Mouse (Mus musculus) Patski (cell line): ENCODE measurements around the gene Mecom. TPM values are rescaled to one million over a fixed set of nuclear protein-coding genes. Genes with fewer than 3 reads are reported as not detected.

Source experiments
- ATAC-seq: fragments of 100-300 bp; one replicate; pipeline ENCODE4 v1.8.0; 2021
- CTCF ChIA-PET: fragments of 350-600 bp; sonication (Branson Sonifier 250); formaldehyde crosslinking; loops from one replicate; lab custom pipeline; 2022; ENCODE audit warnings: inconsistent platforms; lab: Charles Lee
- POLR2A ChIA-PET: fragments of 350-600 bp; sonication (Branson Sonifier 250); formaldehyde crosslinking; loops from one replicate; lab custom pipeline; 2022; ENCODE audit warnings: antibody characterized with exemption, inconsistent platforms; lab: Charles Lee
- DNase-seq: peaks from one replicate; pipeline ENCODE4 v3.0.0-alpha.2; 2011; ENCODE audit warnings: low read depth, low spot score
- H3K27me3 ChIP-seq: fragments of 371-371 bp; one replicate; pipeline ENCODE4 v1.5.1; 2021
- CTCF ChIP-seq: fragments of 100-300 bp; IDR thresholded peaks from one replicate; pipeline ENCODE4 v1.5.1; 2021
- in situ Hi-C: fragments of 300-500 bp; cut with MboI; formaldehyde crosslinking; loops from 3 replicates; pipeline ENCODE4 v1.11.1; 2018; ENCODE audit warnings: low pct_unique_long_range_greater_than_20kb, mixed read lengths
- polyA plus RNA-seq: library from polyadenylated mRNA; unstranded; gene quantifications from one replicate; pipeline ENCODE4 v1.2.3, GENCODE M21; 2021

The Mecom gene
- polyA plus RNA-seq, 1 experiment from 2014 or later: 18.4 TPM

DNA sequence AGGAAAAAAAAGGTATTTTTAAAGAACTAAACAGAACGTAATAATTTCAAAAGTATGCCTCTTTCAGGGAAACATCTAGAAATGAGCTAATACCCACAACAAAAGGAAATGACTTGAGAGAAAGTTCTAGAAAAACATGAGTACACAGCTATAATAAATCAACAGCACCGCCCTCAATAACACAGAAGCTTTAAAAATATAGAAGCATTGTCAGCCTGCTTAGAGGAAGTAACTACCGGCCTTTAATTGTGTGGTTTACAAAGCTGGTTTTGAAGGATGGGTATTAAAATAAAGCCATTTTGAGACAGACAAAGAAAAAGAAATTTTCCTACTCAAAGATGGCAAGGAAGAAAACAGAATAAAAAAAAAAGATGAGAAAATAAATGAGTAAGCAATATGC, 217.3 kb downstream of the Mecom start:
- no peak for TF ChIP-seq CTCF
- ChIA-PET CTCF (interaction anchor here (1.1 kb wide), 1 partner anchor 15 kb away, joined by 3 read pairs; no protein-coding TSS in a partner anchor), POLR2A (no interaction called here)
- no peak for ATAC-seq
- in situ Hi-C loops: no loop called here
- H3K27me3 ChIP-seq: peaks cover 31% of the 10 kb centered on the region
- DNase-seq: no peak

DNA sequence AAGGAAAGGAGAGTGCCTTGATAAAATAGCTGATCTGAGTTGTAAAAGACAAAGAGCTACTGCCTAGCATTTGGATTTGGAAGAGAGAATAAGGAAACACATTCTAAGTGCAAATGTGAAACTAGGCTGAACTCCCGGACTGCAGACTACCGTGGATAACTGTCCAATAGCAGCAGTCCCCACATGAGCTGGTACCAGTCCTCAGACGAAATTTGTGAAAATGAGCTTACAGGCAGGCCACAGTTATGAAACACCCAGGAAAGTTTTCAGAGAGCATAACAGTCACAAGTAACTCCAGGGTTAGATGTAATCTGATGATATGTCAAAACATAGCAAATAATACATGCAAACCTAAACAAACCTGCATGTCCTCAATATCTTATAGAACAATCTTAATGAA, 217.8 kb downstream of the Mecom start:
- H3K27me3 ChIP-seq: peaks cover 31% of the 10 kb centered on the region
- ATAC-seq (no peak), DNase-seq (no peak)
- TF ChIP-seq CTCF: no peak
- in situ Hi-C loops: no loop called here
- ChIA-PET CTCF (interaction anchor here (1.1 kb wide), 1 partner anchor 15 kb away, joined by 3 read pairs; no protein-coding TSS in a partner anchor), POLR2A (no interaction called here)

DNA sequence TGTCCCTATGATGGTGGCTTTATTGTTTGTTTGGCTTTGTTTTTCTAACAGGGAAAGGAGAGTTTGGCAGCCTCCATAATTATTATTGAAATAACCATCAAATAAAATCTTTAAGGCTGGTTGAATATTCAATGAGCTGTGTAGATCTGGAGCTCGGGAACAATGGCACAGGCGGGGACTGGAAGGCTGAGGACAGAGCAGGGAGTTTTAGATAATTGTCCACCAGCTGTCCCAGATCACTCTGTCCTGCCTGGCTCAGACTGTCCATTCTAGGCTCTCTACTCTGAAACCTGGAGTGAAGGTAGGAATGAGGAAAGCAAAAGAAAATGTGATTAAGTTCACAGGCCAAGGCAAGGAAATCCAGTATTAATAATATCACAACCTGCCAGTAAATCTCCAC, 232.9 kb downstream of the Mecom start:
- ATAC-seq (no peak), DNase-seq (no peak)
- CTCF ChIA-PET: interaction anchor here (0.9 to 1.2 kb wide), 4 partner anchors 8 to 35 kb away, joined by 3 read pairs; no protein-coding TSS in a partner anchor
- no peak for TF ChIP-seq CTCF
- peaks cover 19% of the 10 kb centered on the region for H3K27me3 ChIP-seq
- in situ Hi-C loops: no loop called here
- POLR2A ChIA-PET: no interaction called here

DNA sequence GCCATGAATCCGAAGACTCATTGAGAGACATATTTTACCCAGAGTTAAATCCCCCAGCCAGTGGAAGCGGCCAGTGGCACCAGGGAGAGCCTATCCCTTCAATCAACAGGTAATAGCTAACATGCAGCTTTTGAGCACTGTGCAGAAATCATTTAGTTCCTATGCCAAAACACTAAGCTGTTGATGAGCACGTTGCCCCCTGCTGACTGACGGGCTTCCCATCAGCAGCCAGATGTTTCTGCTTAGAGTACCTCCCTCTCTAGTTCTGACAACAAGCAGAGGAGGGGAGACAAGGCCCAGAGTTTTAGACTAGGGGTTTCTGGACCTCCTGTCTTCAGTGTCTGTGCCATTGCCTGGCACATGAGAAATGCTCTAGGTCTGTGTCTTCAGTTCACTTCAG, 239.7 kb downstream of the Mecom start:
- TF ChIP-seq CTCF: no peak
- ChIA-PET POLR2A (interaction anchor here (1.7 kb wide), 1 partner anchor 11 kb away, joined by 9 read pairs; no protein-coding TSS in a partner anchor), CTCF (no interaction called here)
- in situ Hi-C loops: no loop called here
- ATAC-seq (no peak), DNase-seq (no peak)
- H3K27me3 ChIP-seq: peaks cover 20% of the 10 kb centered on the region

DNA sequence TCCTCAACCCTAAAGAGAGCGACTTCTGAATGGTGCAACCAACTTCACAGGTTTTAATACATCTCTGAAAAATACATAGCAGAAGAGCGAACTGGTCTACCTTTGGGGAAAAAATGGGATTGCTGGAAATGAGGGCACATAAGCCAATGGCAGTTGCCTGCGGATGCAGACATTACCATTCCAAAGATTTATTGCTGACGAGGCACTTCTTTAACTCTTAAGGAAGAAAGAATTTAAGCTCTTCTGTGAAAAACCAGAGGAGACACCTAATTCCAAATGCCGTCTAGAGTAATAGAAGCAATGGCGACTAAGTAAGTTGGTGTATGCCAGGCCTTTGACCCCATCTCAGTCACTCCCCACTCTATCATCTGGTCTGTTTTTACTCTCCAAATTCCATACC, 240.2 kb downstream of the Mecom start:
- in situ Hi-C loops: no loop called here
- DNase-seq: no peak
- ATAC-seq: no peak

DNA sequence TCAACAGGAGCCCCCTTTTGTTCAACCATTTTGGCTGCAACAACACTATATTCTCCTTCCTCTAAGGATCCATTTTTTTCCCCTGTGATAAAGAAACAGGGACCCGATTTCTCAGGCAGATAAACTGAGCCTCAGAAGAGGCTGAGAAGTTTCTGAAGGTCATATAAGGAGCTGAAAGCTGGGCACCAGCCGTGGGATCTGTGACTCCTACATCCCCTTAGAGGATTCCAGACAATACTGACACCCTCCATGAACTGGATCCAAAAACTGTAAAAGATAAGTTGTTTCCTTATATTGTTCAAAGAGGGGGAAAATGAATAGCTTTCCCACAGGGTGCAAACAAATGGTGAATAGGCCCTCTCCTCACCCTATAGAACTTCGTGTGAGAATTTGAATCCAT, 241.7 kb downstream of the Mecom start:
- ChIA-PET POLR2A (no interaction called here), CTCF (interaction anchor here (1.1 kb wide), 2 partner anchors 9 to 33 kb away, joined by 3 read pairs; no protein-coding TSS in a partner anchor)
- no peak for ATAC-seq
- in situ Hi-C loops: no loop called here
- DNase-seq: no peak
- TF ChIP-seq CTCF: no peak
- peaks cover 18% of the 10 kb centered on the region for H3K27me3 ChIP-seq

More for the DNA sequence above, 240.2 kb downstream of the Mecom start:
- peaks cover 18% of the 10 kb centered on the region for H3K27me3 ChIP-seq
- POLR2A ChIA-PET: interaction anchor here (1.7 kb wide), 1 partner anchor 11 kb away, joined by 9 read pairs; no protein-coding TSS in a partner anchor
- TF ChIP-seq CTCF: no peak
- CTCF ChIA-PET: no interaction called here

DNA sequence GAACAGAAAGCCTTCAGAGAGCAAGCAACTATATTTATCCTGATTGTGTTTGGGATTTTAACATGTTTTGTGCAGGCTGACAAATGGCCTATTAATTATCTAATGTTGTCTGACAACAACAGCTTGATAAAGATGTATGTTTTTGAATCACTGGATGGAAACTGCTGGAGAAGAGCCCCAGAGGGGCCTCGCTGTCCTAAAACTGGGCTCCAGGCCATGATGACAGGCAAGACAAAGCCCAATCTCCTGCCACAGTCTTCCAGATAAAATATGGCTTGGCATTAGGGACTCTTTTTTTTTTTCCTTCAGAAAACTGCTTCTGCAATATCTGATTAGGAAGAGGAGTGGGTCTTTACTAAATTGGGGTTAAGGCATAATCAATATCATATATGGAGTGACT, 248.3 kb downstream of the Mecom start:
- ChIA-PET POLR2A (no interaction called here), CTCF (no interaction called here)
- DNase-seq: no peak
- no peak for ATAC-seq
- H3K27me3 ChIP-seq: peaks cover 36% of the 10 kb centered on the region
- no peak for TF ChIP-seq CTCF
- in situ Hi-C loops: no loop called here

DNA sequence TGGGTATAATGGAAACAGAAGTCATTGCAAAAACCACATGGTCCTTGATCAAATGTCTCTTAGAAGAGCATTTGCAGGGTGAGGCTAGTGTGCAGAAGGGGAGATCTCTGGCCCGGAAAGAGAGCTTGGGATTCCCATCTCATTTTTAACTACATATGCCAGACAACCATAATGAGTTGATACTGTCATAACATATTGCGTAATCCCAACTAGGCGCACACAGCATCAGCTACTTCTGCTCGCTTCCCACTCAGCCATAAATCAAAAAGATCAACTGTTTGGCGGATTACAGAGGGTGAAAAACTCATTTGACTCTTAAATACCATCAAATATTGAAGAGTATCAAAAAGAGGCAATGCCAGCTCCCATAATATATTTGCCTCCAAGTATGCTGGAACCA, 253.4 kb downstream of the Mecom start:
- peaks cover 32% of the 10 kb centered on the region for H3K27me3 ChIP-seq
- TF ChIP-seq CTCF: no peak
- in situ Hi-C loops: no loop called here
- DNase-seq: no peak
- ChIA-PET POLR2A (interaction anchor here (0.5 kb wide), 1 partner anchor 689 kb away, joined by 6 read pairs; no protein-coding TSS in a partner anchor), CTCF (interaction anchor here (1.3 kb wide), 1 partner anchor 42 kb away, joined by 3 read pairs; no protein-coding TSS in a partner anchor)
- no peak for ATAC-seq

DNA sequence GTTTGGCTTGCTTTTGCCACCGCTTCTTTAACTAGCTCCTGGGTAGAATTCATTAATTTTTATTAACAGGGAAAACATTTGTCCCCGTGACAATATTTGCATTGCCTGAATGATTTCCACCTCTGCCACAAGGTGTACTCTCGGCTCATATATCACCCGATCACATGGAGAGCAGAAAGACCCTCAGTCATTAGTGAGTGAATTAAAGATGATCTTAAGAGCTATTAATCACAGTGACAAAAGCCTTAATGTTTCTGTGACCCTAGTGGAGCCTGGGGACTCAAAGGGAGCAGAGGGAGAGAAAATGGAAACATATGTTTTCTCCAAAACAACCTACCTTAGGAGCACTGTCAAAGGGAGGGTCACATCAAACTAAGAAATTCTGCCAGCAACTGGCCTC, 261.3 kb downstream of the Mecom start:
- no peak for DNase-seq
- POLR2A ChIA-PET: interaction anchor here (0.6 kb wide), 1 partner anchor 205 kb away, joined by 9 read pairs; no protein-coding TSS in a partner anchor
- H3K27me3 ChIP-seq: peaks cover 34% of the 10 kb centered on the region
- in situ Hi-C loops: no loop called here
- CTCF ChIA-PET: interaction anchor here (1.3 kb wide), 1 partner anchor 15 kb away, joined by 4 read pairs; no protein-coding TSS in a partner anchor
- no peak for TF ChIP-seq CTCF
- no peak for ATAC-seq

DNA sequence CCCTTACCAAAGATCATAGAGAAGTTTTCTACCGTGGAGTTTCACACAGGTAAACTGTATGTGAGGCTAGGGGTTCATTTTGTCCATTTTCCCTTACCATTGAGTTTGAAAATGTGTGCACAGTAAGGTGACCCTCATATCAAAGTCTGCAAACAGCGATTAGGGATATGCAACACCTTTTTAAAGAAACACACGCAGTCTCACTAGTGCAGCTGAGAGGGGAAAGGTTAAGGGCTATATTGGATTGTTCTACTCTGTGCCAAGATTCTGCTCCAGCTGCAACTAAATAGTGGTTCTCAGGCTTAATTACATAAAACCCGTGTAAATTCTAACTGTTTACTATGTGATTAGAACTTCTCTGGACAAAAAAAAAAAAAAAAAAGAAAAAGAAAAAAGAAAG, 263.7 kb downstream of the Mecom start:
- CTCF ChIA-PET: interaction anchor here (1.5 kb wide), 1 partner anchor 19 kb away, joined by 3 read pairs; no protein-coding TSS in a partner anchor
- no peak for ATAC-seq

DNA sequence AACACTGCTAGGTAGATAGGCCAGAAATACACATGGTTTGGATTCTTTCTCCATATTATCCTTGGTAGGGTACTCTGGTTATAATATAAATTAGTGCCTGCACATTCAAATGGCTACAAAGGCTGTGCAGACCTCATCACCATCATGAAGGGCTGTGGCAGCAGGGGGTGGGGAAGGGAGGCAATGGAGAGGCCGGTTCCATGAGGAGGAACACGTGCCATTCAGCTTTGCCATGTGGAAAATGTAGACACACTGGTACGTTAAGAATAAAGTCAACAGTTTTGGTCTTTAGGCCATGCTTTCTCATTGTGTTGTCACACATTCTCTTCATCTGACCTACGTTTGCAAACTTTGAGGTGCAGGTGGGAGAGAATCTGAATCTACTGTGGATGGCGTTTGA, 264.2 kb downstream of the Mecom start:
- in situ Hi-C loops: no loop called here
- peaks cover 23% of the 10 kb centered on the region for H3K27me3 ChIP-seq
- ATAC-seq: no peak
- no peak for DNase-seq
- CTCF ChIA-PET: interaction anchor here (0.8 to 1.5 kb wide), 2 partner anchors 9 to 19 kb away, joined by 3 read pairs; no protein-coding TSS in a partner anchor
- POLR2A ChIA-PET: no interaction called here
- TF ChIP-seq CTCF: no peak

More for the DNA sequence above, 263.7 kb downstream of the Mecom start:
- peaks cover 23% of the 10 kb centered on the region for H3K27me3 ChIP-seq
- TF ChIP-seq CTCF: no peak
- in situ Hi-C loops: no loop called here
- POLR2A ChIA-PET: no interaction called here
- no peak for DNase-seq
